Mouse (Mus musculus) adrenal gland, adult 2 months (tissue): ENCODE data around the gene Saa4. TPM values are rescaled to one million over a fixed set of nuclear protein-coding genes. Genes with fewer than 3 reads are reported as not detected.
"Not testable (repeated sequence)": the region's sequence is repeated elsewhere in the genome, so short reads cannot be mapped to it uniquely, and the experiment has no call there.

Experiments
- DNase-seq: peaks from one replicate; pipeline ENCODE4 v3.0.0; 2021
- polyA plus RNA-seq: library from polyadenylated mRNA; depleted of rRNA; stranded (reverse); fragments of >200 nt; gene quantifications from 2 replicates; pipeline ENCODE4 v1.2.3, GENCODE M21; 2012; rRNA removed
- total RNA-seq, 2 experiments: library from RNA; stranded (reverse); gene quantifications; 2 replicates each; pipeline ENCODE4 v1.2.3; 2021

Saa4 gene
- total and polyA plus RNA-seq, 3 experiments = 0.43 TPM; not detected in 2

DNA sequence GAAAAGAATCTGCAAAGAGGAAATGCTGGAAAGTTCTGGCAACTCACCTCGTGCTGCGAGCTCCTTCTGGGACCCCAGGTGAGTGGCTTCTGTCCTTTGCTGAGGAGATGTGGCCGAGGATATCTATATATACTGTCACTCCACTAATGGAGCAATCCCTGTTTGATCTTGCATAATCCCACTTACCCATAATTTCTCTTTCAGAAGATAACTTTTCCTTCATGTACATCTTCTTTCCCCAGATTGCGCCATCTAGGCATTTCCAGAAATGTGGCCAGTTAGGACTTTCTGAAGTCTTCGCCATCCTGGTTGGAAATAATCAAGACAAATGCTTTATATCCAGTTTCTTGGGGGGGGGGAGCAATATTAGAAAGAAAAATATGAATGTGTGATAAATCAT is 16.8 kb downstream of the Saa4 start, which contains the start of gene Saa3:
Saa3 (minus strand) TSS at position 101 of the 400 bp plus-strand sequence.
- DNase-seq = no peak

DNA sequence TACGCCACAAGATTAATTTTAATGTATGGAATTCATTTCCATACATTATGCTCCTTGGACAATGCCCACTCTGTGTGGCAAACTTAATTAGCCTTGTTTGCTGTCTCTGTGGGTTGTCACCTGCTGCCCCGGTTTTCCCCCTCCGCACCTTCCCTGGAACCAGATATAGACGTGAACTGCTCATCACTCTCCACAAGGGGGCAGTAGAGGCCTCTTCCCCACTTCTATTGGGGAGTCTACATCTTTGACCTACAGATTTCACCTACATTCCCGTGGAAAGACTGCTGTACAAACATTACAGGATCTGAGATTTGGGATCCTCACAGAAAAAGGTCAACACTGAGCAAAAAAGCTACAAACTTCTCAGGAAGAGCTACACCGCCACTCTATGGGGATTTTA is 17.9 kb downstream of the Saa4 start:
- peak; percentile 61 for DNase-seq

GRCm38 (mm10) chr7:46712250-46712649 is 20.2 kb downstream of the Saa4 start:
- no peak for DNase-seq

DNA sequence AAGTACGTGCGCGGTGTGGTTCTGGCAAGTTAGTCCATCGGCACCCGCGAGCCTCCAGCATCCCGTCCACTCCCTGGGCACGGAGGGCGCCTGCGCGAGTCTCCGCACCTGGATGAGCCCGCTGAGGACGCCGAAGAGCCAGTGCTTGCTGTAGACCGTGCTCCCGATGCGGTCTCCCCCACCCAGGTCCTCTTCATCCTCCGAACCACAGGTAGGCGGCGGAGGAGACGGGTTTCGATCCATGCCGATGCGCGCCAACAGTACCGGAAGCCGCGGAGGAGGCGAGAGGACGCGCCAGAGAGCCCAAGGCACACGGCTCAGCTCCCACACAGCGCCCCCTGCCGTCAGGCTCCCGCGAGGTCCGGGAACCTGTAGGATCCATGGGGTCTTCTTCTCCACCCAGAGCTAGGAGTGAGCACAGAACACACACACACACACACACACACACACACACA is 22.0 kb downstream of the Saa4 start, which contains the start of gene Saal1:
Saal1 (minus strand) TSS at position 291 of the 455 bp plus-strand sequence.
- peak; percentile 88 for DNase-seq

DNA sequence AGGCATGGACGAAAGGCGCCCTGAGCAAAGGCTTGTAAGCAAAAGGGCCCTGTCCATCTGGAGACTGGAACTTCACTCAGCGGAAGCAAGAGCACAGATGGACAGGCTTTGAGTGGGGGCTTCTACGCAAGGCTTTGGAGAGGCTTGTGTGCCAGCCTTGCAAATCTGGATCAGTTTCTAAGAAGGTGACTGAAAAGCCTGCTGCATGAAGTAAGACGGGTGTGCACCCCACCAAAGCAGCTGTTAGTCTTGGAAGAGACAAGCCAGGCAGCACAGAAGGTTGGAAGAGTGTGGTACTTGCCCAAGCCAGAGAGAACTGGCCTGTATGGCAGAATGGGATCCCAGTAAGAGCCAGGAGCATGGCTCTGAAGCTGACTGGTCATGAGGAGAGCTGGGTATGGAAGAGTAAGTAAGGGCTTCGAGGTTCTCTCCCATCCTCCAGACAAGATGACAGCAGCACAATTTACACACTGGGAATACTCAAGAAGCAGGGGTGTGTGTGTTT is 31.8 kb downstream of the Saa4 start:
- no peak for DNase-seq

DNA sequence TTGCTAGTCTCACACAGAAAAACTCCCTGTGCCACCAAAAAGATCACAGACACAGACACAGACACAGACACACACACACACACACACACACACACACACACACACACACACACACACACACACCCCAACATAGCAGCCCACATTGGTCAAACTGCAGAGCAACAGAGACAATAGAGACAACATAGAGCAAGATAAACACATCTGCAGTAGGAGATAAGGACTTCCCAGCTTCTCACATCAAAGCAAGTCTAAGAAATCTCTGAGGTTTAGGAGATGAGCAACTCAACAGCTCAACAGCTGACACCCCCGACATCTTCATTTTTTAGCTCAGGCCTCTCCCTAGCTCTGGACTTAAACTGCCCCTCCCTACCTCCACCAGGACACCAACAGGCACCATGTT is 35.6 kb downstream of the Saa4 start:
- no peak for DNase-seq

- no peak for DNase-seq
Observed at GRCm38 (mm10) chr7:46686827-46687226, 45.6 kb downstream of the Saa4 start.

- no peak for DNase-seq
Observed at GRCm38 (mm10) chr7:46680732-46681131, 51.7 kb downstream of the Saa4 start.

DNA sequence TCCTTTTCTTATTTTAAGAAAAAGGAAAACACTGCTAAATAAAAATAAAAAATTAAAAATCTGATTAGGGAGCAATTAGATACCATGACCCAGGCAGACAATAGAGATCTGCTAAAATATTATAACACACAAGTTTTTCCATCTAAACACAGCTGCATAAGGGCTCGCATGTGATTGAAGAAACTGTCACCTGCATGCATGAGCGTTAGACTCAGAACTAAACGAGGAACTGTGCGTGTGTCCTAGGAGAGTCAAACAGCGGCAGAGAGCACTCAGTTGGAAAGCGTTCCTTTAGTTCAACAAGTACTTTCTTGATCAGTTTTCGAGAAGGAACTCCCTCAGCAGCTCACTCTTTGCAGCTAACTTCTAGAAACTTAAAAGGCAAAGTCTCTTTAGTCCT is 53.4 kb downstream of the Saa4 start:
- DNase-seq = not testable (repeated sequence)

DNA sequence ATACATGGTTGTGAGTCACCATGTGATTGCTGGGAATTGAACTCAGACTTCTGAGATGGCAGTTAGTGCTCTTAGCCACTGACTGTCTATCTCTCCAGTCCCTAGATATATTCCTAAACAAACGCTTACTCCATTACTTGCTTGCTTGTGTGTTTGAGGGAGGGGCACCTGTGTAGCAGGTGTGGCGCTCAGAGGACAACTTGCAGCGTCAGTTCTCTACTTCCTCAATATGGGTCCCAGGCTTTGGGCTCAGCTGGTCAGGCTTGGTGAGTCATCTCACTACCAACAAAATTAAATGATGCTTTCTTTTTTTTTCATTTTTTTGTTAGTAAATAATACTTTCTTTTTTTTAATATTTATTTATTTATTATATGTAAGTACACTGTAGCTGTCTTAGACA is 54.0 kb downstream of the Saa4 start:
- no peak for DNase-seq

Other genes with a start within 250 kb of the Saa4 start
- 10 to 100 TPM; 18.4 to 28.4 TPM for gene Sergef, start 92.8 kb downstream of the Saa4 start, total RNA-seq
- 17.4 and 19.2 TPM in 2 replicates for gene Sergef, start 92.8 kb downstream of the Saa4 start, polyA plus RNA-seq
- not detected for gene Tph1, start 60.1 kb downstream of the Saa4 start, total RNA-seq
- not detected in 2 replicates for gene Tph1, start 60.1 kb downstream of the Saa4 start, polyA plus RNA-seq
- 1 to 10 TPM; 5.7 to 8.4 TPM for gene Saal1, start 21.9 kb downstream of the Saa4 start, total RNA-seq
- gene Saal1, start 21.9 kb downstream of the Saa4 start, polyA plus RNA-seq = 3.3 and 4.0 TPM in 2 replicates
- gene Saa3, start 16.9 kb downstream of the Saa4 start, total RNA-seq = 1 to 10 TPM; 1.0 to 8.9 TPM
- gene Saa3, start 16.9 kb downstream of the Saa4 start, polyA plus RNA-seq = 0.33 TPM in 1 of 2 replicates, not detected in the other
- gene Saa1, start 10.4 kb upstream of the Saa4 start, total RNA-seq = not detected
- gene Saa1, start 10.4 kb upstream of the Saa4 start, polyA plus RNA-seq = not detected in 2 replicates
- not detected for gene Saa2, start 19.2 kb upstream of the Saa4 start, total RNA-seq
- gene Saa2, start 19.2 kb upstream of the Saa4 start, polyA plus RNA-seq = not detected in 2 replicates
- gene Hps5, start 63.5 kb upstream of the Saa4 start, total RNA-seq = 10 to 100 TPM; 20.1 to 23.9 TPM
- gene Hps5, start 63.5 kb upstream of the Saa4 start, polyA plus RNA-seq = 11.2 and 11.3 TPM in 2 replicates
- 10 to 100 TPM; 30.4 to 46.7 TPM for gene Gtf2h1, start 63.5 kb upstream of the Saa4 start, total RNA-seq
- 4.9 and 8.5 TPM in 2 replicates for gene Gtf2h1, start 63.5 kb upstream of the Saa4 start, polyA plus RNA-seq
- 100 to 1,000 TPM; 381 to 429 TPM for gene Ldha, start 108.9 kb upstream of the Saa4 start, total RNA-seq
- gene Ldha, start 108.9 kb upstream of the Saa4 start, polyA plus RNA-seq = 178 and 230 TPM in 2 replicates
- not detected for gene Ldhc, start 128.6 kb upstream of the Saa4 start, total RNA-seq
- not detected in 2 replicates for gene Ldhc, start 128.6 kb upstream of the Saa4 start, polyA plus RNA-seq
- gene Tsg101, start 187.4 kb upstream of the Saa4 start, total RNA-seq = 10 to 100 TPM; 72.3 to 88.8 TPM
- gene Tsg101, start 187.4 kb upstream of the Saa4 start, polyA plus RNA-seq = 78.2 and 127 TPM in 2 replicates
- 10 to 100 TPM; 18.0 to 26.4 TPM for gene Uevld, start 225.9 kb upstream of the Saa4 start, total RNA-seq
- 1.3 TPM in 2 replicates for gene Uevld, start 225.9 kb upstream of the Saa4 start, polyA plus RNA-seq